Mouse (Mus musculus): ENCODE data around the gene Mef2d. TPM values are rescaled to one million over a fixed set of nuclear protein-coding genes. Genes with fewer than 3 reads are reported as not detected.

Gene Mef2d
- polyA plus RNA-seq, 1 experiment from 2014 or later = 12.6 TPM

- H3K4me1 ChIP-seq (ENCODE audit: control insufficient read depth, insufficient read depth, low read length) = no peaks in the 10 kb centered on the region
- no peak overlapping the region for H3K9ac ChIP-seq (ENCODE audit: low read length)
- DNase-seq (ENCODE audit: low spot score) (no peak), ATAC-seq (ENCODE audit: insufficient number of reproducible peaks, low FRiP score, low TSS enrichment, low read depth) (no peak)
- no peaks in the 10 kb centered on the region for H3K9me3 ChIP-seq (ENCODE audit: control insufficient read depth, low read length)
- peaks cover 20% of the 10 kb centered on the region for H3K36me3 ChIP-seq (ENCODE audit: control insufficient read depth, insufficient read depth, low read length)
- H3K27me3 ChIP-seq (ENCODE audit: control insufficient read depth, insufficient read depth, low read length) = no peaks in the 10 kb centered on the region
- no peak overlapping the region for H3K4me2 ChIP-seq (ENCODE audit: low read depth, severe bottlenecking)
- no peak overlapping the region for H3K27ac ChIP-seq (replicated peaks; ENCODE audit: low read depth, low read length)
- no peak overlapping the region for H3K4me3 ChIP-seq (ENCODE audit: low read depth, low read length)
- WGBS = 92% methylated on average over 6 of the region's 6 CpGs
Measured at GRCm38 (mm10) chr3:88109126-88109525, 33.0 kb upstream of the Mef2d start.

DNA sequence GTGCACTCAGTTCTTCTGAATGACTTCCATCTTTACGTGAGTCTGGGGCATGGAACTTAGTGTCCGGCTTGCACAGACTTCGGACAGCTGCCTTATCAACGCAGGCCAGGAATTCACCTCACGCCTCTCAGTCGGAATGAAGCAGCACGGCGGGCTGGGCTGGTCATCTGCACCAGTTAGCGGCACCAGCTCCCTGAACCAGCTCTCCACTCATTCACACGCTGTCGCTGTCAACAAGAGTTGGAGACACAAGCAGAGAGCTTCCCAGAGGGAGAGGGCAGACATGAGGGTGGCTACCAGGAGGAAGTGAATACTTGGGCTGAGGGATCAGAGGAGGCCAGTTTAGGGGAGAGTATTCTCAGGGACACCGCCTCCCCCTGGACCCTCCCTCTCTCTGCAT lies 27.8 kb upstream of the Mef2d start:
- Histone ChIP-seq H3K4me1 (ENCODE audit: control insufficient read depth, insufficient read depth, low read length) (no peaks in the 10 kb centered on the region), H3K36me3 (ENCODE audit: control insufficient read depth, insufficient read depth, low read length) (peaks cover 28% of the 10 kb centered on the region), H3K27ac (replicated peaks; ENCODE audit: low read depth, low read length) (no peak overlapping the region), H3K4me3 (ENCODE audit: low read depth, low read length) (no peak overlapping the region), H3K4me2 (ENCODE audit: low read depth, severe bottlenecking) (no peak overlapping the region), H3K9me3 (ENCODE audit: control insufficient read depth, low read length) (no peaks in the 10 kb centered on the region), H3K27me3 (ENCODE audit: control insufficient read depth, insufficient read depth, low read length) (no peaks in the 10 kb centered on the region), H3K9ac (ENCODE audit: low read length) (no peak overlapping the region)
- no peak for DNase-seq (ENCODE audit: low spot score)
- 95% methylated on average over 12 of the region's 12 CpGs for WGBS
- no peak for ATAC-seq (ENCODE audit: insufficient number of reproducible peaks, low FRiP score, low TSS enrichment, low read depth)

DNA sequence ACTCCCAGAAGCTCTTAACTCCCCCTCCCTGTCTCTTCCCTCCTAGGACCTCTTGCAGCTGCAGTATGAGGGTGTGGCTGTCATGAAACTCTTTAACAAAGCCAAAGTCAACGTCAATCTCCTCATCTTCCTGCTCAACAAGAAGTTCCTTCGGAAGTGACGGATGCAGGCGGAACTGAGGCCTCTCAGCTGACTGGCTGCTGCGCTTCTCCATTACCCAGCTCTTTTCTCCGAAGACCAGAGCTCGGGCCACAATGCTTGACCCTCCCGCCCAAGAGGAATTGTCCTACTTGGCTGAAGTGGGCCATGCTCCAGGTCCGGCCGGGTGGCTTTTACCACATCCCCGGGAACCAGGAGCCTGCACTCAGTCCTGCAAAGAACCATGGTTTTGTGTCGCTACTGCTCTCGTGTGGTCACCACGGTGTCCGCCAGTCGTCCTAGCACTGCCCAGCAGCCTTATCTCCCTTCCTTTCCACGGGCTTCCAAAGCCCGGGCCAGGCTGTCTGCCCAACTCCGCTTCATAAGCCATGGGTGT lies 22.0 kb upstream of the Mef2d start:
- no peak for DNase-seq (ENCODE audit: low spot score)

GRCm38 (mm10) chr3:88121164-88122131 lies 20.7 kb upstream of the Mef2d start:
- ATAC-seq (ENCODE audit: insufficient number of reproducible peaks, low FRiP score, low TSS enrichment, low read depth) = no peak

More for the DNA sequence above, 22.0 kb upstream of the Mef2d start:
- H3K9ac ChIP-seq (ENCODE audit: low read length) = no peak overlapping the region
- no peak overlapping the region for H3K27ac ChIP-seq (replicated peaks; ENCODE audit: low read depth, low read length)
- H3K27me3 ChIP-seq (ENCODE audit: control insufficient read depth, insufficient read depth, low read length) = no peaks in the 10 kb centered on the region
- no peak overlapping the region for H3K4me3 ChIP-seq (ENCODE audit: low read depth, low read length)
- H3K36me3 ChIP-seq (ENCODE audit: control insufficient read depth, insufficient read depth, low read length) = peaks cover 9% of the 10 kb centered on the region; the same call in 1 of the 2 replicates
- 91% methylated on average over 19 of the region's 19 CpGs for WGBS
- no peak overlapping the region for H3K4me2 ChIP-seq (ENCODE audit: low read depth, severe bottlenecking)
- no peaks in the 10 kb centered on the region for H3K9me3 ChIP-seq (ENCODE audit: control insufficient read depth, low read length)
- ATAC-seq (ENCODE audit: insufficient number of reproducible peaks, low FRiP score, low TSS enrichment, low read depth) = no peak
- no peaks in the 10 kb centered on the region for H3K4me1 ChIP-seq (ENCODE audit: control insufficient read depth, insufficient read depth, low read length)

GRCm38 (mm10) chr3:88125195-88125594 lies 17.0 kb upstream of the Mef2d start:
- Histone ChIP-seq H3K27me3 (ENCODE audit: control insufficient read depth, insufficient read depth, low read length) (no peaks in the 10 kb centered on the region), H3K9ac (ENCODE audit: low read length) (no peak overlapping the region), H3K4me3 (ENCODE audit: low read depth, low read length) (no peak overlapping the region), H3K27ac (replicated peaks; ENCODE audit: low read depth, low read length) (no peak overlapping the region), H3K9me3 (ENCODE audit: control insufficient read depth, low read length) (no peaks in the 10 kb centered on the region), H3K36me3 (ENCODE audit: control insufficient read depth, insufficient read depth, low read length) (no peaks in the 10 kb centered on the region; the same call in 1 of the 2 replicates), H3K4me1 (ENCODE audit: control insufficient read depth, insufficient read depth, low read length) (no peaks in the 10 kb centered on the region), H3K4me2 (ENCODE audit: low read depth, severe bottlenecking) (no peak overlapping the region)
- ATAC-seq (ENCODE audit: insufficient number of reproducible peaks, low FRiP score, low TSS enrichment, low read depth) = no peak
- DNase-seq (ENCODE audit: low spot score) = no peak
- 73% methylated on average over 4 of the region's 4 CpGs for WGBS

More at GRCm38 (mm10) chr3:88121164-88122131, 20.7 kb upstream of the Mef2d start:
- H3K9me3 ChIP-seq (ENCODE audit: control insufficient read depth, low read length) = no peaks in the 10 kb centered on the region
- H3K4me1 ChIP-seq (ENCODE audit: control insufficient read depth, insufficient read depth, low read length) = no peaks in the 10 kb centered on the region
- no peak overlapping the region for H3K4me2 ChIP-seq (ENCODE audit: low read depth, severe bottlenecking)
- H3K4me3 ChIP-seq (ENCODE audit: low read depth, low read length) = no peak overlapping the region
- no peak overlapping the region for H3K9ac ChIP-seq (ENCODE audit: low read length)
- WGBS = 79% methylated on average over 14 of the region's 14 CpGs
- H3K27ac ChIP-seq (replicated peaks; ENCODE audit: low read depth, low read length) = no peak overlapping the region
- H3K27me3 ChIP-seq (ENCODE audit: control insufficient read depth, insufficient read depth, low read length) = no peaks in the 10 kb centered on the region
- H3K36me3 ChIP-seq (ENCODE audit: control insufficient read depth, insufficient read depth, low read length) = peaks cover 6% of the 10 kb centered on the region; the same call in 1 of the 2 replicates
- DNase-seq (ENCODE audit: low spot score) = no peak

DNA sequence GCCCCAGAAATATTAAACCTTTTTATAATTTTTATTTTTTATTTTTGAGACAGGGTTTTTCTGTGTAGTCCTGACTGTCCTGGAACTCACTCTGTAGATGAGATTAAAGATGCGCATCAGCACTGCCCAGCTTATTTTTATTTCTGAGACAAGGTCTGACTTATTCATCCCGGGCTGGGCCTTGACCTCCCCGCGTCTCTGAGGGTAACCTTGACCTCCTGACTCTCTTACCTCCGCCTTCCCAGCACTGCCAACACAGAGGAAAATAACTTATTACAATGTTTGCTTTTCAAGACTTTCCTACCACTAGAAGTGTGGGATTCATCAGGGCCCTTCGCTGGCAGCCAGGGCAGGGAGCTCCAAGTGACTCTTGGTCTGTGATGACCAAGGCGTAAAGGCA lies 16.0 kb upstream of the Mef2d start:
- no peak overlapping the region for H3K4me2 ChIP-seq (ENCODE audit: low read depth, severe bottlenecking)
- ATAC-seq (ENCODE audit: insufficient number of reproducible peaks, low FRiP score, low TSS enrichment, low read depth) = no peak
- WGBS = 87% methylated on average over 7 of the region's 7 CpGs
- H3K27me3 ChIP-seq (ENCODE audit: control insufficient read depth, insufficient read depth, low read length) = no peaks in the 10 kb centered on the region
- H3K36me3 ChIP-seq (ENCODE audit: control insufficient read depth, insufficient read depth, low read length) = no peaks in the 10 kb centered on the region
- no peaks in the 10 kb centered on the region for H3K4me1 ChIP-seq (ENCODE audit: control insufficient read depth, insufficient read depth, low read length)
- H3K27ac ChIP-seq (replicated peaks; ENCODE audit: low read depth, low read length) = no peak overlapping the region
- H3K9me3 ChIP-seq (ENCODE audit: control insufficient read depth, low read length) = no peaks in the 10 kb centered on the region
- no peak for DNase-seq (ENCODE audit: low spot score)
- H3K4me3 ChIP-seq (ENCODE audit: low read depth, low read length) = no peak overlapping the region
- no peak overlapping the region for H3K9ac ChIP-seq (ENCODE audit: low read length)

GRCm38 (mm10) chr3:88127636-88128035 lies 14.5 kb upstream of the Mef2d start:
- WGBS = 80% methylated on average over 3 of the region's 3 CpGs

DNA sequence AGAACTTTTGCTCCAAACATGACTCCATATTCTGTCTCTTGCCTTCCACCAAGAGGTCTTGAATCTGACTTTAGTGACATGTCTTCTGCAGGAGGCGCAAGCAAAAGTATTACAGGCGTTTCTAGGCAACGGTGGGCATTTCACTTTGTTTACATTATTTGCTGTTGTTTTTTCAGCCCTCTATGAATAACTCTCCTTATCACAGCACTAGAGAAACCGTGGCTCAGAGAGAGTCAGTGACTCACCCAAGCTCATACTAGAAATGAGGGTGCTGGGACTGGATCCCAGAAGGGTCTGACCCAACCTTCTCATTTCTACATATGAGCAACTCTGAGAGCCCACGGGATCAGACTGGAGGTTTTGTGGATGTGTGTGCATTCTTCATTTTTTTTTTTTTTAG lies 14.1 kb upstream of the Mef2d start:
- Histone ChIP-seq H3K9ac (ENCODE audit: low read length) (no peak overlapping the region), H3K36me3 (ENCODE audit: control insufficient read depth, insufficient read depth, low read length) (no peaks in the 10 kb centered on the region)
- 83% methylated on average over 5 of the region's 5 CpGs for WGBS

More at GRCm38 (mm10) chr3:88127636-88128035, 14.5 kb upstream of the Mef2d start:
- H3K9ac ChIP-seq (ENCODE audit: low read length) = no peak overlapping the region
- H3K9me3 ChIP-seq (ENCODE audit: control insufficient read depth, low read length) = no peaks in the 10 kb centered on the region
- no peak overlapping the region for H3K4me2 ChIP-seq (ENCODE audit: low read depth, severe bottlenecking)
- DNase-seq (ENCODE audit: low spot score) (no peak), ATAC-seq (ENCODE audit: insufficient number of reproducible peaks, low FRiP score, low TSS enrichment, low read depth) (no peak)
- no peak overlapping the region for H3K27ac ChIP-seq (replicated peaks; ENCODE audit: low read depth, low read length)
- no peak overlapping the region for H3K4me3 ChIP-seq (ENCODE audit: low read depth, low read length)
- H3K27me3 ChIP-seq (ENCODE audit: control insufficient read depth, insufficient read depth, low read length) = no peaks in the 10 kb centered on the region
- H3K4me1 ChIP-seq (ENCODE audit: control insufficient read depth, insufficient read depth, low read length) = no peaks in the 10 kb centered on the region
- H3K36me3 ChIP-seq (ENCODE audit: control insufficient read depth, insufficient read depth, low read length) = no peaks in the 10 kb centered on the region

More for the DNA sequence above, 14.1 kb upstream of the Mef2d start:
- Histone ChIP-seq H3K27ac (replicated peaks; ENCODE audit: low read depth, low read length) (no peak overlapping the region), H3K4me3 (ENCODE audit: low read depth, low read length) (no peak overlapping the region), H3K4me1 (ENCODE audit: control insufficient read depth, insufficient read depth, low read length) (no peaks in the 10 kb centered on the region), H3K27me3 (ENCODE audit: control insufficient read depth, insufficient read depth, low read length) (no peaks in the 10 kb centered on the region), H3K4me2 (ENCODE audit: low read depth, severe bottlenecking) (no peak overlapping the region), H3K9me3 (ENCODE audit: control insufficient read depth, low read length) (no peaks in the 10 kb centered on the region)
- ATAC-seq (ENCODE audit: insufficient number of reproducible peaks, low FRiP score, low TSS enrichment, low read depth) = no peak
- DNase-seq (ENCODE audit: low spot score) = no peak

Data from limb, embryonic 11.5 days (tissue).